Mouse (Mus musculus): ENCODE results near the gene March1. TPM values are rescaled to one million over a fixed set of nuclear protein-coding genes. Genes with fewer than 3 reads are reported as not detected.

The March1 gene
- total and polyA plus RNA-seq, 3 experiments = 0.04 TPM; not detected in 2

GRCm38 (mm10) chr8:66362882-66363801 is 745.4 kb downstream of the March1 start:
- Histone ChIP-seq H3K9ac (ENCODE audit: control insufficient read depth, low read depth, low read length, poor library complexity, severe bottlenecking) (no peak overlapping the region), H3K36me3 (ENCODE audit: control insufficient read depth in 1 of 2, insufficient read depth in 2 of 2, low read length in 2 of 2) (no peaks in the 10 kb centered on the region), H3K79me2 (ENCODE audit: control insufficient read depth, insufficient read depth, low read length, poor library complexity) (no peaks in the 10 kb centered on the region), H3K27ac (ENCODE audit: control insufficient read depth, low read depth, low read length) (no peak overlapping the region), H3K9me3 (replicated peaks; ENCODE audit: insufficient read depth, low read length) (no peaks in the 10 kb centered on the region), H3K27me3 (ENCODE audit: control insufficient read depth in 1 of 2, insufficient read depth in 2 of 2, low read length in 2 of 2) (no peaks in the 10 kb centered on the region), H3K4me1 (ENCODE audit: control insufficient read depth in 1 of 2, insufficient read depth in 2 of 2, low read length in 2 of 2) (no peaks in the 10 kb centered on the region), H3K4me3 (ENCODE audit: control insufficient read depth in 1 of 2, insufficient read depth in 1 of 2, low read depth in 2 of 2, low read length in 2 of 2) (no peak overlapping the region)
- no peak for TF ChIP-seq NRF1 (IDR thresholded peaks at IDR 0.05; ENCODE audit: insufficient read depth, low read depth, low read length, poor library complexity, severe bottlenecking)
- no peak for TF ChIP-seq USF1 (IDR thresholded peaks at IDR 0.05; ENCODE audit: low read depth, low read length)
- no peak for TF ChIP-seq SMC3 (IDR thresholded peaks at IDR 0.05; ENCODE audit: low read depth, low read length)
- no peak for TF ChIP-seq EP300 (IDR thresholded peaks at IDR 0.05; ENCODE audit: low read depth in 1 of 2, low read length in 2 of 2)
- no peak for TF ChIP-seq MAX (IDR thresholded peaks at IDR 0.05; ENCODE audit: low read length)
- TF ChIP-seq RAD21 (IDR thresholded peaks at IDR 0.05; ENCODE audit: low read depth, low read length) = no peak
- no peak for TF ChIP-seq SIN3A (IDR thresholded peaks at IDR 0.05; ENCODE audit: low read length)
- TF ChIP-seq ELF1 (IDR thresholded peaks at IDR 0.05; ENCODE audit: low read depth, low read length) = no peak
- no peak for TF ChIP-seq ZKSCAN1 (IDR thresholded peaks at IDR 0.05; ENCODE audit: low read depth, low read length)
- no peak for TF ChIP-seq USF2 (IDR thresholded peaks at IDR 0.05; ENCODE audit: borderline replicate concordance in 1 of 2, insufficient read depth in 1 of 2, low read depth in 1 of 2, low read length in 2 of 2)
- TF ChIP-seq MXI1 (IDR thresholded peaks at IDR 0.05; ENCODE audit: low read depth, low read length) = no peak
- DNase-seq (ENCODE audit: low read depth, low spot score) = no peak

GRCm38 (mm10) chr8:66383694-66384373 is 766.1 kb downstream of the March1 start:
- no peak for DNase-seq (ENCODE audit: low read depth, low spot score)
- H3K4me1 ChIP-seq (ENCODE audit: control insufficient read depth in 1 of 2, insufficient read depth in 2 of 2, low read length in 2 of 2) = no peaks in the 10 kb centered on the region
- no peaks in the 10 kb centered on the region for H3K9me3 ChIP-seq (replicated peaks; ENCODE audit: insufficient read depth, low read length)
- no peak overlapping the region for H3K4me3 ChIP-seq (ENCODE audit: control insufficient read depth in 1 of 2, insufficient read depth in 1 of 2, low read depth in 2 of 2, low read length in 2 of 2)
- no peak for TF ChIP-seq TAL1 (IDR thresholded peaks at IDR 0.05; ENCODE audit: low read length)
- no peak for TF ChIP-seq JUND (IDR thresholded peaks at IDR 0.05; ENCODE audit: low read depth, low read length)
- no peak overlapping the region for H3K9ac ChIP-seq (ENCODE audit: control insufficient read depth, low read depth, low read length, poor library complexity, severe bottlenecking)
- no peaks in the 10 kb centered on the region for H3K27me3 ChIP-seq (ENCODE audit: control insufficient read depth in 1 of 2, insufficient read depth in 2 of 2, low read length in 2 of 2)
- H3K79me2 ChIP-seq (ENCODE audit: control insufficient read depth, insufficient read depth, low read length, poor library complexity) = no peaks in the 10 kb centered on the region
- H3K36me3 ChIP-seq (ENCODE audit: control insufficient read depth in 1 of 2, insufficient read depth in 2 of 2, low read length in 2 of 2) = no peaks in the 10 kb centered on the region
- H3K27ac ChIP-seq (ENCODE audit: control insufficient read depth, low read depth, low read length) = no peak overlapping the region

All from MEL (cell line).